Mouse (Mus musculus) E14TG2a.4 (cell line): Measurements from ENCODE around the gene Tcap.

ENCODE experiments used
- H3K27me3 ChIP-seq: 2 replicates; pipeline ENCODE4 v1.6.1; 2014; ENCODE audit warnings: low read length, control low read depth; ENCODE audit not compliant: insufficient read depth
- H3K36me3 ChIP-seq: 2 replicates; pipeline ENCODE4 v1.6.1; 2014; ENCODE audit warnings: low read length, control low read depth; ENCODE audit not compliant: insufficient read depth
- H3K4me1 ChIP-seq: replicated peaks from 2 replicates; pipeline ENCODE4 v1.6.1; 2014; ENCODE audit warnings: low read depth, low read length, control low read depth
- H3K4me3 ChIP-seq: replicated peaks from 2 replicates; pipeline ENCODE4 v1.5.1; 2014; ENCODE audit warnings: mild to moderate bottlenecking, low read length
- H3K9me3 ChIP-seq: 2 replicates; pipeline ENCODE4 v1.6.1; 2014; ENCODE audit warnings: low read length, control low read depth
- CTCF ChIP-seq: conservative IDR thresholded peaks from 2 replicates; pipeline ENCODE4 v1.5.1; 2014; ENCODE audit warnings: low read length
- NANOG ChIP-seq: IDR thresholded peaks from 2 replicates; pipeline ENCODE4 v1.6.1; 2014; ENCODE audit warnings: borderline replicate concordance, low read length, mixed read lengths
- POU5F1 ChIP-seq: IDR thresholded peaks from 2 replicates; pipeline ENCODE4 v1.6.1; 2014; ENCODE audit warnings: low read length, borderline replicate concordance

The Tcap gene

GRCm38 (mm10) chr11:98349308-98349707, 34.3 kb upstream of the Tcap start:
- TF ChIP-seq POU5F1 = no peak
- no peak for TF ChIP-seq NANOG
- no peak for TF ChIP-seq CTCF
- H3K4me1 ChIP-seq = peaks cover 67% of the 10 kb centered on the region
- H3K4me3 ChIP-seq = peak overlapping the region; percentile 85
- H3K36me3 ChIP-seq = no peaks in the 10 kb centered on the region
- H3K9me3 ChIP-seq = no peaks in the 10 kb centered on the region
- peaks cover 86% of the 10 kb centered on the region for H3K27me3 ChIP-seq

GRCm38 (mm10) chr11:98352272-98352990, 31.2 kb upstream of the Tcap start:
- TF ChIP-seq NANOG (no peak), CTCF (no peak), POU5F1 (no peak)
- Histone ChIP-seq H3K4me1 (peaks cover 81% of the 10 kb centered on the region), H3K36me3 (no peaks in the 10 kb centered on the region), H3K27me3 (peaks cover 73% of the 10 kb centered on the region), H3K9me3 (no peaks in the 10 kb centered on the region), H3K4me3 (no peak overlapping the region)

GRCm38 (mm10) chr11:98353651-98354211, 29.9 kb upstream of the Tcap start:
- Histone ChIP-seq H3K36me3 (no peaks in the 10 kb centered on the region), H3K4me1 (peaks cover 76% of the 10 kb centered on the region), H3K9me3 (no peaks in the 10 kb centered on the region), H3K4me3 (peak overlapping the region; percentile 35; the same call in 1 of the 2 replicates), H3K27me3 (peaks cover 61% of the 10 kb centered on the region)
- TF ChIP-seq POU5F1 (no peak), CTCF (no peak), NANOG (no peak)

- Histone ChIP-seq H3K4me1 (peaks cover 77% of the 10 kb centered on the region), H3K36me3 (no peaks in the 10 kb centered on the region), H3K9me3 (no peaks in the 10 kb centered on the region), H3K4me3 (peak overlapping the region; percentile 32; the same call in 1 of the 2 replicates), H3K27me3 (peaks cover 54% of the 10 kb centered on the region)
- TF ChIP-seq NANOG = no peak
- no peak for TF ChIP-seq CTCF
- no peak for TF ChIP-seq POU5F1
Observed at GRCm38 (mm10) chr11:98354445-98354844, 29.2 kb upstream of the Tcap start.

- Histone ChIP-seq H3K36me3 (peaks cover 8% of the 10 kb centered on the region; the same call in 1 of the 2 replicates), H3K9me3 (no peaks in the 10 kb centered on the region), H3K4me3 (no peak overlapping the region), H3K4me1 (peaks cover 79% of the 10 kb centered on the region), H3K27me3 (peaks cover 41% of the 10 kb centered on the region)
- TF ChIP-seq POU5F1 (no peak), NANOG (no peak), CTCF (peak; percentile 76)
Observed at GRCm38 (mm10) chr11:98355732-98356299, 27.8 kb upstream of the Tcap start.

- H3K36me3 ChIP-seq = peaks cover 8% of the 10 kb centered on the region; the same call in 1 of the 2 replicates
- H3K4me1 ChIP-seq = peaks cover 83% of the 10 kb centered on the region
- H3K27me3 ChIP-seq = peaks cover 31% of the 10 kb centered on the region
- 0 out of 2 replicates have a peak overlapping the region, but pooled peaks have one; percentile 87 for H3K4me3 ChIP-seq
- H3K9me3 ChIP-seq = no peaks in the 10 kb centered on the region
- no peak for TF ChIP-seq NANOG
- no peak for TF ChIP-seq POU5F1
- TF ChIP-seq CTCF = no peak
Observed at GRCm38 (mm10) chr11:98356625-98357394, 26.8 kb upstream of the Tcap start.

GRCm38 (mm10) chr11:98357396-98358160, 26.0 kb upstream of the Tcap start:
- H3K36me3 ChIP-seq = peaks cover 8% of the 10 kb centered on the region; the same call in 1 of the 2 replicates
- no peak for TF ChIP-seq NANOG
- TF ChIP-seq POU5F1 = no peak
- TF ChIP-seq CTCF = no peak
- H3K4me1 ChIP-seq = peaks cover 83% of the 10 kb centered on the region
- peaks cover 23% of the 10 kb centered on the region for H3K27me3 ChIP-seq
- H3K9me3 ChIP-seq = no peaks in the 10 kb centered on the region
- H3K4me3 ChIP-seq = peak overlapping the region; percentile 87
